Mouse (Mus musculus) thymus, postnatal 4 days (tissue): ENCODE data around the gene Sec31a.
A peak's percentile ranks its signal among the peaks of the same experiment; 100 is the strongest.
"Not testable (repeated sequence)": the region's sequence is repeated elsewhere in the genome, so short reads cannot be mapped to it uniquely, and the experiment has no call there.

Experiments
- DNase-seq: peaks from one replicate; pipeline ENCODE4 v3.0.0; 2021

Gene Sec31a

DNA sequence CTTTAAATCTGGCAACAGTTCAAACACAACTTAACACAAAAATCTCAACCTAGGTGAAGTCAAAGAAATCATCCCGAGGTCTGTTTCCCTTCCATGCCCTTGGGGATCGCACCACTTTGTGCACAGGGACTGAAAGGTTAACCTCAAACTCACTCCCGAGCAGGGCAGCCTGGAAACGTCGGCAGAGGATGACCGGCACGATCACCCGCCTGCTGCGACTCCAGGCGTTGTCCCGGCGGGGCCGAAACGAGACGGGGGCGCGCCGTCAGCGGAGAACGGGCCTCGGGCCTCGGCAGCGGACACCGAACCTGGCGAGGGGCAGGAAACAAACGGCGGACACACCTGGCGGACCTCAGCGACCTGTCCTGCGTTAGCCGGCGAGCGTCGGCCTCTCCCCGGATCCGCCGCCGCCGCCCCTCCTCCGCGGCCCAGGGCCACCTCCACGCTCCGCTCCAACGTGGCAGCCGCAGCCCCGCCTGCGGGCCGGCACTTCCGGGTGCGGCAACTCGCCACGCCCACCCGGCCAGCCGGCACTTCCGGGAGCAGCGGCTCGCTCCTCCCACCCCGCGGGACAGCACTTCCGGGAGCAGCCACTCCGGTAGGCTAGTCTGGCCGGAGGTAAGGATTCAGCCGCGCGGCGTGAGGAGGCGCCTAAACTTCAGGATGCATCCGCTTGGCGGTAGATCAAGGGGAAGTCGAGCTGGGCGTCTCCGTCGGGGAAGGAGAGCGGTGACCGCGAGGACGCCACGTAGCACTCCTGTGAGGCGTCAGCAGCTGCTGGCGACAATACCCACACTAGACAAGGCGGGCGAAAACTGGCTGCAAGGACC lies at the start of gene Sec31a:
Sec31a (minus strand) TSS at position 474 of the 830 bp plus-strand sequence.
- DNase-seq: peak; percentile 99

DNA sequence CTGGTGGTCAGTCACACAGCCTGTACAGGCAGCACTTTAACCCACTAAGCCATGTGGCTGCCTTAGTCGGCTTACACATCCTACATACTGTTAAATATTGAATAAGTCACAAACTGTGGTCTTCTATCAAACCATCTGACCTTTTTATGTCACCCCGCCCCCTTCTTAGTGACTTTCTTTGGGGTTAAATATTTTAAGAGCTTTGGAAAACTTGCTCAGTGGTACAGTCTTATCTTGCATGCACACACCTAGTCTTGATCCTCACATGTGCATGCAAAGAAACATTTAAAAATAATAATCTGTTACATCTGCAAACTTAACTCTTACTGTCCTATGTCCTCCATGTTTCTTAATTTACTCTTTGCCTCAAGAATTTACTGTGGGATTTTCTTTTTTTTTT lies 46.3 kb upstream of the Sec31a start:
- no peak for DNase-seq

DNA sequence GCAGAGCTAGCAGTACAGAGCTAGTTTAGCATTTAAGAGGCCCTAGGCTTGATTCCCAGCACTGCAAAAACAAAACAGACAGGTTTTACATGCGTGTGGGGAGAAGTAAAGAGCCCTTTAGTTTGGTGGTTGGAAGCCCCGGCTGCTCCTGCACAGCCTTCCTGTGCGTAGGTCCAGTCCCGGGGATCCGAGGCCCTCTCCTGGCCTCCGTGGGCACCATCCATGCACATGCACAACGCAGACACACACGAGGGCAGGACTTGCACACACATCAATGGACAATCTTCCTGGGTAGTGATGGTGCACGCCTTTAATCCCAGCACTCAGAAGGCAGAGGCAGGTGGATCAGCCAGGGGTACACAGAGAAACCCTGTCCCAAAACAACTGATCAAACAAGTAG lies 45.5 kb upstream of the Sec31a start:
- no peak for DNase-seq

- no peak for DNase-seq
Measured at GRCm38 (mm10) chr5:100459468-100459867, 43.4 kb upstream of the Sec31a start.

GRCm38 (mm10) chr5:100451871-100452270 lies 35.8 kb upstream of the Sec31a start:
- DNase-seq: no peak

GRCm38 (mm10) chr5:100438796-100439195 lies 22.8 kb upstream of the Sec31a start:
- DNase-seq: no peak

DNA sequence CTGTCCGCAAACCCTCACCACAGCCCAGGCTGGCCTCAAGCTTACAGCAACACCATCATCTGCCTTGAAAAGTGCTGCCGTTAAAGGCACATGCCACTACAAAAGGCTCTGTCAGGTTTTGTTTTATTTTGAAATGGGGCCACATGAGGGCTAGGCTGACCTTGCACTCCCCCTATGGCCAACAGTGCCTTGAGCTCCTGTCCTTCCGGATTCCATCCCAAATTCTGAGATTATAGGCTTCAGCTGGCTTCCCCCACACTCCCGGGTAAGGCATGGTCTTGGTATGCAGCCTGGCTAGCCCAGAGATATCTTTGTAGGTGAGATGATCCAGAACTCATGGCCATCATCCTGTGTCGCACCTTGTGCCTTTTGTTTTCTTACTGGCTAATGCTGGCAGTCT lies 21.9 kb upstream of the Sec31a start:
- no peak for DNase-seq

- no peak for DNase-seq
Measured at GRCm38 (mm10) chr5:100437086-100437485, 21.1 kb upstream of the Sec31a start.

DNA sequence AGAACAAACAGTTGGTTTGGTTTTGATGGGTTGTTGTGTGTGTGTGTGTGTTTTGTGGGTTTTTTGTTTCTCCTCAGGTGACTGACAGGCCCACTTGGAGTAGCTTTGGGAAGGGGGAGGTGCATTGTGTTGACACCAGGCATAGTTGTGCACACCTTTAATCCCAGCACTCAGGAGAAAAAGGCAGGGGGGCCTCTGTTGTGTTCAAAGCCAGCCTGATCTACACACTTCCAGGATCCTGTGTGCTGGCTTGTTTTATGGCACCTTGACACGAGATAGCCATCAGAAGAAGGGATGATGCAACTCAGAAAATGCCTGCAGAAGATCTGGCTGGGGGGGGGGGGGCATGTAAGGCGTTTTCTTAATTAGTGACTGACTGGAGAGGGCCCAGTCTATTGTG lies 14.9 kb upstream of the Sec31a start:
- no peak for DNase-seq

- DNase-seq: peak; percentile 41
Measured at GRCm38 (mm10) chr5:100430076-100430390, 14.0 kb upstream of the Sec31a start.

- DNase-seq: peak; percentile 87
Measured at GRCm38 (mm10) chr5:100429344-100430075, 13.5 kb upstream of the Sec31a start.

DNA sequence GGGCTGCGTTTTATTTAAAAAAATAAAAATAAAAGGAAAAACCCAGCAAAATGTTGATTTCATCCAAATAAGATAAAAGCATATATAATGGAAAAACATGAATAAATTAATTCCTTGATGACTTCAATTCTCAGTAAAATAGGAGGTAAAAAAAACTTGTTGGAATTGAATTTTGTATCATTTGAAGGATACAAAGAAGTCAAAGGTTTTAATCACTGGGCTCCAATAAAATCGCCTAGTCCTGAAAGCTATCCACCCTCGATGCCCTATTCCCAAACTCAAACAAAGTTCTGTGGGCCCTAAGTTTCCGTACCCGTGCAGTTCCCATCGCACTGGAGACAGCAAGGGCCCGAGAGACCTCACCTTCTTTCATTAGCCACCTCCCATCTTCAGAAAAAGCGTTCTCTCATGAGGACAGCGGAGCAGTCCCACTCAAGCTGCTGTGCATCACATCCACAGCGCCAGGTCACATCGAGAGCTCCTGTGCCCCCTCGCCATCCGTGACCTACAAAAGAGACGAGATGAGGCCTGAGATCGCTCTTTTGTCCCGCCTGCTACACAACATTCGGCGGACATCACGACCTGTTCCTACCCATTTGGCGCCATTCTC lies 12.8 kb upstream of the Sec31a start:
- DNase-seq: no peak

DNA sequence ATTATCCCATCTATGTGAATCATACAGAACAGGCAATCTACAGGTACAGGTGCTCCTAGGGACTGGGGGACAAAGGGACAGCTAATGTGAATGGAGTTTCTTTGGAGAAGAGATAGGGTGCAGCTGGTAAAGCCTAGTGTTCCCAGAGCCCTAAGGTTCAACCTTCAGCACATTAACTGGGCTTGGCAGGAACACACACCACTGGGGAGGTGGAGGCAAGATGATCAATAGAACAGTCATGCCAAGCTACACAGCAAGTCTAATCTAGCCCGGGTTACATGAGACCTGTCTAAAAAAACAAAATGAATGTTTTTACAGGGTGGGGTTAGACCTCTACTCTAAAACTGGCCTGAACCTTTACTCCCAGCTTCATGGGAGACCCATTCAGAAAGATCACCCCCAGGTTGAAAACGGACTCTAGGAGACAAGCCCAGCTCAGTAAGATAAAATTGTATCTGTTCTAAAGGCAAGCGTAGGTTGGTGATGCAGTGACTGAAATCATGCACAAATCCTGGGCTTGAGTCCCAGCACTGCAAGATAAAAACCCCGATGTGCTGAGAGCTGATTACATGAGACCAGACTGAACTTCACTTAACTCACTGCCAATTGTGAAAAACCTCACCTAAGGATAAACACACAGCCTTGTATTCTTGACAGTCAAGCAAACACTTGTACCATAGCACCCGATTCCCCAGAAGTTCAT lies 12.1 kb upstream of the Sec31a start:
- no peak for DNase-seq

GRCm38 (mm10) chr5:100427276-100427675 lies 11.2 kb upstream of the Sec31a start:
- no peak for DNase-seq

GRCm38 (mm10) chr5:100425823-100426222 lies 9.8 kb upstream of the Sec31a start:
- DNase-seq: not testable (repeated sequence)

DNA sequence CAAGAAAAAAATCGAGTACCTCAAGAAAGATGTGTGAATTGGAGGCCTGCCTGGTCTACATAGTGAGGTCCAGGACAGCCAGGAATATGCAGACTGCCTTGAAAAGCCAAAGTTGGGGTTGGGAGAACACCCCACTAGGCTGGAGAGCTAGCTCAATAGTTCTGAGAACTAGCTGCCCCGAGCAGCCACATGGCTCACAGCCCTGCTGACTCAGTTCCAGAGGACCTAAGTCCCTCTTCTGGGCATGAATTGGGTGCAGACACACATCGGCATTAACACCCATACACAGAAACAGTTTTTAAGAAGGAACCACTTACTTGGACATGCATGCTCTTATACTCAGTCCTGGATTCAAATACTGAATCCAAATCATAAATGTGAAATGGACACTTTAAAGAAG lies 8.2 kb upstream of the Sec31a start:
- no peak for DNase-seq

DNA sequence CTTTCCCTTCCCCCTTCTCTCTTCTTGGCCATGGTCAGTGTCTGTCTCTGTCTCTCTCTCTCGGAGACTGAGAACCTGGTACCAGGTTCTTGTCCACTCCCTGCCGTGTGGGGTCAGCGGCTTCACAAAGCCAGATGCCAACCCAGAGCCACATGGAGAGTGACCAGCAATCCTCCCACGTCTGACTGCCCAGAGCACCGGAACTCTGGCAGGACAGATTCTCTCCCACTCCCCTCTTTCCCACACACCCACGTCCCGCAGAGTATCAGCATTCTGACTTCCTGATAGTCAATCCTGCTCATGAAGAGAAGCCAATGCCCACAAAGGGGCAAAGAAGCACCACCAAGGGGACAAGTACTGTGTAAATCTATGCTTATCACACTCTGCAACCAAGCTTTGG lies 7.6 kb upstream of the Sec31a start:
- DNase-seq: no peak

DNA sequence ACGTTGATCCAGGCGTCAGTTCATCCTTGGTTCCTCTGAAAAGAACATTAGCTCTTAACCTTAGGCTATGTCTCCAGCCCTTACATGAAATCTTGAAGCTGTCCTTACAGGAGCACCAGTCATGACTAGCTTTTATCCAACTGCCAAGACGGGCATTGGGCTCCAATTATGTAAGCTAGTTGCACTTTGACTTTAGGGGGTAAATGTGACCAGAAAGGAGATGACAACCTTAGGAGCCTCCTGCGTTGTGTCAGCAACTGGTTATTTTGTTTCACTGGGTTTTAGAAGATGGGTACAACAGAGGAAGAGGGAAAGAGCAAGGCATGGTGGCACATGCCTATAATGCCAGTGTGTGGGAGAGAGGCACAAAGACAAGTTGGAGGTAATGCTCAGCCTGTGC lies 2.8 kb upstream of the Sec31a start:
- DNase-seq: no peak

GRCm38 (mm10) chr5:100418077-100418476 lies 2.0 kb upstream of the Sec31a start:
- no peak for DNase-seq

- DNase-seq: no peak
Measured at GRCm38 (mm10) chr5:100414474-100415196, 1.4 kb downstream of the Sec31a start.

DNA sequence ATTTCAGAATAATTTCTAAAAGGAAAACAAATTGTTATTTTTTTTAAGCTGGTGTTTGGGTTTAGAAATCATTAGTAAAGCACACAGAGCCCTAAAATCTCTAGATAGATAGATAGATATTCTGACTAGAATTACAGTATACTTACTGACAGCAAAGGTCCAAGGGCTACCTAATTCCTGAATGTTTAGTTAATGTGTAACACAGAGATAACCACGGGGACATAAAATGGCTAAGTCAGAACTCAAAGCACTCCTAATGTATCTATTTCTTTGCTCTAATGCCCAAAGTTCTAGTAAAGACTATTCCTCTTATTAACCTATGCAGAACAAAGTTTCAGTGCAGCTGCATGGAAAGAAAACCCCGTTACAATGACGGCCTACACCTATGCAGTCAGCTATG lies 3.1 kb downstream of the Sec31a start:
- DNase-seq: no peak

GRCm38 (mm10) chr5:100410281-100410680 lies 5.8 kb downstream of the Sec31a start:
- no peak for DNase-seq

DNA sequence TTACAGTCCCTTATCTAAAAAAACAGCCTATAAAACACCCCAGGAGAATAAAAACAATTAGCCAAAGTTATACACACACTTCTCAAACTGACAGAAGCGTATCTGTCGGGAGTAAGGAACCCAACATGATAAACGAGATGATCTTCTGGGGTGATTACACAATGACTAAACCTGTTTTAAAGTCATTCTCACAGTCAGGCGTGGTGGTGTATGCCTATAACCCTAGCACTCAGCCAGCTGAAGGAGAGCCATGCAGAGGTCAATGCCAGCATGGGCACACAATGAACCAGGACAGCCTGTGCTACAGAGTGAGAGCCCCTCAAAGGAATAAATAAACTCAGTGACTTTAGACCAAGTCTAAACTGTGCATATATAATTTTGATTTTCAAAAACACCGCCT lies 7.5 kb downstream of the Sec31a start:
- no peak for DNase-seq
